Mouse (Mus musculus) limb, embryonic 15.5 days (tissue): Measurements from ENCODE around the gene Shisal1. TPM values are rescaled to one million over a fixed set of nuclear protein-coding genes. Genes with fewer than 3 reads are reported as not detected.

Experiments used
- ATAC-seq: fragments of 200-750 bp; cut with Nextera tagmentation; 2 replicates; pipeline ENCODE4 v1.8.0; 2017; ENCODE audit warnings: low read depth, moderate TSS enrichment; ENCODE audit not compliant: insufficient number of reproducible peaks, low FRiP score, low TSS enrichment
- H3K27ac ChIP-seq: fragments of 300-500 bp; sonication (generic); 2 replicates; pipeline ENCODE4 v1.5.1; 2015; ENCODE audit warnings: moderate library complexity, mild to moderate bottlenecking, inconsistent platforms
- H3K27me3 ChIP-seq: fragments of 300-500 bp; sonication (generic); 2 replicates; pipeline ENCODE4 v1.6.1; 2015; ENCODE audit warnings: inconsistent platforms
- H3K36me3 ChIP-seq: fragments of 300-500 bp; sonication (generic); 2 replicates; pipeline ENCODE4 v1.6.1; 2015; ENCODE audit warnings: inconsistent platforms
- H3K4me1 ChIP-seq: fragments of 300-500 bp; sonication (generic); 2 replicates; pipeline ENCODE4 v1.6.1; 2015; ENCODE audit warnings: inconsistent platforms
- H3K4me2 ChIP-seq: fragments of 300-500 bp; sonication (generic); 2 replicates; pipeline ENCODE4 v1.6.1; 2015; ENCODE audit warnings: mild to moderate bottlenecking, inconsistent platforms
- H3K4me3 ChIP-seq: fragments of 300-500 bp; sonication (generic); 2 replicates; pipeline ENCODE4 v1.5.1; 2015; ENCODE audit warnings: mild to moderate bottlenecking, inconsistent platforms
- H3K9ac ChIP-seq: fragments of 300-500 bp; sonication (generic); 2 replicates; pipeline ENCODE4 v1.6.1; 2015; ENCODE audit warnings: inconsistent platforms
- H3K9me3 ChIP-seq: fragments of 300-500 bp; sonication (generic); 2 replicates; pipeline ENCODE4 v1.6.1; 2016; ENCODE audit warnings: inconsistent platforms
- WGBS: fragments of 180-500 bp; shearing (Covaris S2); methylation state at CpG from one replicate; pipeline ENCODE4 v1.1.7; 2015; 5-methylcytosine and 5-hydroxymethylcytosine counted together
- polyA plus RNA-seq: library from polyadenylated mRNA; unstranded; fragments of >200 nt; fragmentation: Nextera tagmentation; extraction: Ambion mirVana; gene quantifications from 2 replicates; pipeline ENCODE4 v1.2.1, GENCODE M21; 2015

Gene Shisal1
- polyA plus RNA-seq, 1 experiment from 2014 or later, result 4.1 TPM

GRCm38 (mm10) chr15:84450441-84451183 lies 3.7 kb upstream of the Shisal1 start:
- no peak overlapping the region for H3K9ac ChIP-seq
- H3K4me1 ChIP-seq, result peaks cover 20% of the 10 kb centered on the region
- peak overlapping the region; percentile 38 for H3K4me2 ChIP-seq
- H3K9me3 ChIP-seq, result no peaks in the 10 kb centered on the region
- peak overlapping the region; percentile 12; the same call in 1 of the 2 replicates for H3K4me3 ChIP-seq
- WGBS, result 4% methylated on average over 21 of the region's 21 CpGs
- H3K27me3 ChIP-seq, result peaks cover 55% of the 10 kb centered on the region
- no peaks in the 10 kb centered on the region for H3K36me3 ChIP-seq
- 0 out of 2 replicates have a peak overlapping the region, but pooled peaks have one; percentile 35 for H3K27ac ChIP-seq
- no peak for ATAC-seq

GRCm38 (mm10) chr15:84445812-84446716 lies 833 bp downstream of the Shisal1 start:
- ATAC-seq, result no peak
- no peaks in the 10 kb centered on the region for H3K9me3 ChIP-seq
- WGBS, result 1% methylated on average over 78 of the region's 99 CpGs
- peaks cover 41% of the 10 kb centered on the region for H3K4me1 ChIP-seq
- H3K27ac ChIP-seq, result no peak overlapping the region
- peaks cover 80% of the 10 kb centered on the region for H3K27me3 ChIP-seq
- H3K4me2 ChIP-seq, result peak overlapping the region; percentile 94
- no peaks in the 10 kb centered on the region for H3K36me3 ChIP-seq
- peak overlapping the region; percentile 51 for H3K4me3 ChIP-seq
- H3K9ac ChIP-seq, result peak overlapping the region; percentile 42

GRCm38 (mm10) chr15:84444181-84444580 lies 2.7 kb downstream of the Shisal1 start:
- ATAC-seq, result 0 out of 2 replicates have a peak, but pooled peaks have one; percentile 20
- Histone ChIP-seq H3K4me3 (no peak overlapping the region; the same call in 1 of the 2 replicates), H3K4me1 (peaks cover 35% of the 10 kb centered on the region), H3K27me3 (peaks cover 82% of the 10 kb centered on the region), H3K27ac (peak overlapping the region; percentile 55), H3K9ac (no peak overlapping the region), H3K36me3 (no peaks in the 10 kb centered on the region), H3K9me3 (no peaks in the 10 kb centered on the region), H3K4me2 (no peak overlapping the region)
- 42% methylated on average over 7 of the region's 7 CpGs for WGBS

- H3K4me3 ChIP-seq, result no peak overlapping the region; the same call in 1 of the 2 replicates
- H3K9ac ChIP-seq, result no peak overlapping the region
- no peaks in the 10 kb centered on the region for H3K9me3 ChIP-seq
- peak overlapping the region; percentile 55; the same call in 1 of the 2 replicates for H3K27ac ChIP-seq
- ATAC-seq, result no peak
- WGBS, result 58% methylated on average over 10 of the region's 10 CpGs
- H3K4me1 ChIP-seq, result peaks cover 35% of the 10 kb centered on the region
- no peak overlapping the region for H3K4me2 ChIP-seq
- H3K27me3 ChIP-seq, result peaks cover 77% of the 10 kb centered on the region
- H3K36me3 ChIP-seq, result no peaks in the 10 kb centered on the region
Measured at GRCm38 (mm10) chr15:84443631-84444030, 3.3 kb downstream of the Shisal1 start.

GRCm38 (mm10) chr15:84441682-84442315 lies 5.1 kb downstream of the Shisal1 start:
- no peak overlapping the region for H3K9ac ChIP-seq
- no peaks in the 10 kb centered on the region for H3K36me3 ChIP-seq
- 25% methylated on average over 14 of the region's 14 CpGs for WGBS
- H3K4me2 ChIP-seq, result no peak overlapping the region
- no peaks in the 10 kb centered on the region for H3K9me3 ChIP-seq
- H3K4me1 ChIP-seq, result peaks cover 31% of the 10 kb centered on the region
- H3K27ac ChIP-seq, result peak overlapping the region; percentile 22; the same call in 1 of the 2 replicates
- H3K4me3 ChIP-seq, result no peak overlapping the region
- peaks cover 59% of the 10 kb centered on the region for H3K27me3 ChIP-seq
- ATAC-seq, result no peak

- Histone ChIP-seq H3K4me3 (no peak overlapping the region), H3K27ac (no peak overlapping the region), H3K4me2 (no peak overlapping the region), H3K27me3 (peaks cover 52% of the 10 kb centered on the region), H3K9ac (no peak overlapping the region), H3K4me1 (peaks cover 26% of the 10 kb centered on the region), H3K9me3 (no peaks in the 10 kb centered on the region), H3K36me3 (no peaks in the 10 kb centered on the region)
- no peak for ATAC-seq
- 32% methylated on average over 3 of the region's 3 CpGs for WGBS
Measured at GRCm38 (mm10) chr15:84440820-84441219, 6.1 kb downstream of the Shisal1 start.

- Histone ChIP-seq H3K27ac (no peak overlapping the region), H3K9ac (no peak overlapping the region), H3K9me3 (no peaks in the 10 kb centered on the region), H3K4me3 (no peak overlapping the region), H3K4me1 (no peaks in the 10 kb centered on the region), H3K27me3 (no peaks in the 10 kb centered on the region), H3K4me2 (no peak overlapping the region), H3K36me3 (no peaks in the 10 kb centered on the region)
- 75% methylated on average over 10 of the region's 10 CpGs for WGBS
- no peak for ATAC-seq
Measured at GRCm38 (mm10) chr15:84433586-84434185, 13.2 kb downstream of the Shisal1 start.

GRCm38 (mm10) chr15:84430482-84430881 lies 16.4 kb downstream of the Shisal1 start:
- Histone ChIP-seq H3K9ac (no peak overlapping the region), H3K36me3 (no peaks in the 10 kb centered on the region), H3K4me3 (no peak overlapping the region), H3K4me1 (no peaks in the 10 kb centered on the region), H3K27me3 (no peaks in the 10 kb centered on the region), H3K9me3 (no peaks in the 10 kb centered on the region), H3K27ac (no peak overlapping the region), H3K4me2 (no peak overlapping the region)
- 66% methylated on average over 5 of the region's 5 CpGs for WGBS
- ATAC-seq, result no peak

- Histone ChIP-seq H3K4me2 (no peak overlapping the region), H3K36me3 (no peaks in the 10 kb centered on the region), H3K27me3 (no peaks in the 10 kb centered on the region), H3K4me1 (no peaks in the 10 kb centered on the region), H3K9ac (no peak overlapping the region), H3K9me3 (no peaks in the 10 kb centered on the region), H3K27ac (no peak overlapping the region), H3K4me3 (no peak overlapping the region)
- 85% methylated on average over 6 of the region's 6 CpGs for WGBS
- no peak for ATAC-seq
Measured at GRCm38 (mm10) chr15:84427624-84428023, 19.3 kb downstream of the Shisal1 start.

GRCm38 (mm10) chr15:84425733-84426132 lies 21.2 kb downstream of the Shisal1 start:
- Histone ChIP-seq H3K9ac (no peak overlapping the region), H3K4me3 (no peak overlapping the region), H3K4me1 (peaks cover 3% of the 10 kb centered on the region; the same call in 1 of the 2 replicates), H3K36me3 (no peaks in the 10 kb centered on the region), H3K4me2 (no peak overlapping the region), H3K27ac (no peak overlapping the region), H3K9me3 (no peaks in the 10 kb centered on the region), H3K27me3 (no peaks in the 10 kb centered on the region)
- 90% methylated on average over 5 of the region's 5 CpGs for WGBS
- ATAC-seq, result no peak

- Histone ChIP-seq H3K36me3 (no peaks in the 10 kb centered on the region), H3K27me3 (0 out of 2 replicates have a peak, but pooled peaks cover 2% of the 10 kb centered on the region), H3K4me2 (no peak overlapping the region), H3K27ac (no peak overlapping the region), H3K4me3 (no peak overlapping the region), H3K4me1 (peaks cover 3% of the 10 kb centered on the region; the same call in 1 of the 2 replicates), H3K9ac (no peak overlapping the region), H3K9me3 (no peaks in the 10 kb centered on the region)
- WGBS, result 78% methylated on average over 5 of the region's 5 CpGs
- no peak for ATAC-seq
Measured at GRCm38 (mm10) chr15:84423781-84424180, 23.1 kb downstream of the Shisal1 start.
